Mouse (Mus musculus): ENCODE data around the gene Rpl22l1. TPM values are rescaled to one million over a fixed set of nuclear protein-coding genes. Genes with fewer than 3 reads are reported as not detected.

Gene Rpl22l1
- polyA plus RNA-seq, 1 experiment, result 706 TPM

DNA sequence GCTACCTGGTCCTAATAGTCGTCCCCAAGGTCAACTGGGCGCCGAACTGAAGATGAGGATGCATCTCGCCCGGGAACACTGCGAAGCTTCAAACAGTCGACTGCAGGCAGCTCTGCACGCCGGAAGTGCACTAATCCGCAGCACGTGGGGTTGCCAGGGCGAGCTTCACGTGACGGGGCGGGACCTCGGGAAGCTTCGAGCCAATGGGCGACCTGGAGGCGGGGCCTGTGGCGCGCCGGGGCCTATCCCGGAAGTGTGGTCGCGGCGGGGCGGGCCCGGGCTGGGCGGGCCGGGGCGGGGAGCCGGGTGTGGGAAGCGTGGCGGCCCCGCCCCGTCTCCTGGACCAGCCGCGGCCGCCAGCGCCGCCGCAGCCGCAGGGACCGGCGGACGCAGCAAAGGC, 24.2 kb upstream of the Rpl22l1 start, which contains the start of gene Eif5a2:
Gene Eif5a2 (plus strand): TSS at position 283 of the 400 bp plus-strand sequence.
- Histone ChIP-seq H3K4me1 (ENCODE audit: control insufficient read depth, insufficient read depth, low read length) (0 out of 2 replicates have a peak, but pooled peaks cover 3% of the 10 kb centered on the region), H3K27ac (ENCODE audit: insufficient read depth, low read length) (no peak within 1 kb of the TSS), H3K4me3 (ENCODE audit: insufficient read depth, low read length) (peak within 1 kb of the TSS; percentile 87)
- TF ChIP-seq CTCF (IDR thresholded peaks at IDR 0.05; ENCODE audit: borderline replicate concordance, insufficient read depth, low read length) (no peak), POLR2A (IDR thresholded peaks at IDR 0.05; ENCODE audit: low read depth, low read length) (no peak; the same call in 1 of the 2 replicates)

DNA sequence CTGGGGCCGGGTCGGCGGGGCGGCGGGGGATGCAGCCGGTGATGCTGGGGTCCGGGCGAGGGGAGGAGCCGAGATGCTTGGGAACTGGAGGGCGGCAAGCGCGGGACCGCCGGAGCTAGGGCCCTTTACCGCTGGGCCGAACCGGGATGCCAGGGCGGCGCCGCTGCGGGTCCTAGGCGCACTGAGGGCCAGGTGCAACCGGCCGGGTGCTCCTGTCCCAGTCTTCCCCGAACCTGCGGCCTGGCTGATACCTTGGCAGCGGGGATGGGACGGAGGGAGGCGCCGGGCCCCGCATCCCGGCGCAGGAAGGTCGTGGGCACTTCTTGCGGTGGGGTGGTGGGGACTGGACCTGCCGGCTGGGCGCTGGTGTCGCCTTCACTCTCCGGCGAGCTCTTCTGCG, 23.8 kb upstream of the Rpl22l1 start:
- Histone ChIP-seq H3K27ac (ENCODE audit: insufficient read depth, low read length) (no peak overlapping the region), H3K4me3 (ENCODE audit: insufficient read depth, low read length) (peak overlapping the region; percentile 87), H3K4me1 (ENCODE audit: control insufficient read depth, insufficient read depth, low read length) (0 out of 2 replicates have a peak, but pooled peaks cover 3% of the 10 kb centered on the region)
- TF ChIP-seq CTCF (IDR thresholded peaks at IDR 0.05; ENCODE audit: borderline replicate concordance, insufficient read depth, low read length), result no peak

DNA sequence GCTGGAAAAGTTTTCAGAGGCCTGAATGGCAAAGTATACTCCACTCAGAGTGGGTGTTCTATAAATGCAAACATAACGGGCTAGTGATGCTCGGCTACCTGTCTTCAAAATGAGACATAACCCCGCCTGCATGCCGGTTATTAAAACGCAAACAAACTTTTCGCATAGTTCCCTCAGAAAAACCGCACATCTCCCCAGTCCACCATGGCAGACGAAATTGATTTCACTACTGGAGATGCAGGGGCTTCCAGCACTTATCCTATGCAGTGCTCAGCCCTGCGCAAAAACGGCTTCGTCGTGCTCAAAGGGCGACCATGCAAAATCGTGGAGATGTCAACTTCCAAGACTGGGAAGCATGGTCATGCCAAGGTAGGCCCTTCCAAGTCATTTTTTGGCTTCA, 23.4 kb upstream of the Rpl22l1 start:
- Histone ChIP-seq H3K27ac (ENCODE audit: insufficient read depth, low read length) (no peak overlapping the region), H3K4me1 (ENCODE audit: control insufficient read depth, insufficient read depth, low read length) (0 out of 2 replicates have a peak, but pooled peaks cover 3% of the 10 kb centered on the region)

DNA sequence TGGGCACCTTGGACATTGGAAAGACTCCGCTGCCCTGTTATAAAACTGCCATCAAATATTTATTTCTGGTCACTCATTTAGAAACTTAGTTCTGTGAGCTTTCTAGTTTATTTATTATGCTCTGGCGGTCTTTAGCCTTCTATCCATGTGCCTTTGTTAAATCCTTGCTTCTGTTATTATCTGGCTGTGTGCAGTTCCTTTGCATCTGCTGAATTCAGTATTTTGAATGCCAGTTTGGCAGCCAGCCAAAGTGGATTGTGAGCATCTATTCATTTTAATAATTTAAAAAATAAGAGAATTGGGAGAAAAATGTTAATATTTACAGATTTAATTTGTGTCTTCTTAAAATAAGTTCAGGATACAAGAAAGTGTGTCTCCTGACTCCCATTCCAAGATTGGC, 21.1 kb upstream of the Rpl22l1 start:
- no peak for TF ChIP-seq POLR2A (IDR thresholded peaks at IDR 0.05; ENCODE audit: low read depth, low read length)
- TF ChIP-seq CTCF (IDR thresholded peaks at IDR 0.05; ENCODE audit: borderline replicate concordance, insufficient read depth, low read length), result no peak
- H3K4me1 ChIP-seq (ENCODE audit: control insufficient read depth, insufficient read depth, low read length), result 0 out of 2 replicates have a peak, but pooled peaks cover 3% of the 10 kb centered on the region
- H3K27ac ChIP-seq (ENCODE audit: insufficient read depth, low read length), result no peak overlapping the region
- H3K4me3 ChIP-seq (ENCODE audit: insufficient read depth, low read length), result no peak overlapping the region

More for the DNA sequence above, 23.4 kb upstream of the Rpl22l1 start:
- peak overlapping the region; percentile 87 for H3K4me3 ChIP-seq (ENCODE audit: insufficient read depth, low read length)
- TF ChIP-seq CTCF (IDR thresholded peaks at IDR 0.05; ENCODE audit: borderline replicate concordance, insufficient read depth, low read length) (no peak), POLR2A (IDR thresholded peaks at IDR 0.05; ENCODE audit: low read depth, low read length) (no peak)

DNA sequence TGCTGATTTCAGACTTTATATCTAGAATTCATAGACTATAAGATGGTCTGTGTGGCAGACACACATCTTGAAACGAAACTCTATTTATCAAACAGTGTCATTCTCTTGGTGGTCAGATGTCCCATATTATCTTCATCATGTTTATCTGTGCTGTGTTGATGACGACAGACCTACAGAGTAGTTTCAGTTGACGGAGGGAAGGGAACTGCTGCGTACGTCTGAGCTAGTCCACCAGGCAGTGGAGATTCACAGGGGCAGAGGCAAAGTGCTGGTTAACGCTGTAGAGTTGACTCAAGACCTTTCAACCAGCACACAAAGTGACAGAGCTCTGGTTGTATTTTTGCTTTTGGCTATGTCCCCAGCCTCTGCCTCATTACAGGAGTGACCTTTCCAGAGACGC, 10.4 kb upstream of the Rpl22l1 start:
- Histone ChIP-seq H3K4me3 (ENCODE audit: insufficient read depth, low read length) (no peak overlapping the region), H3K4me1 (ENCODE audit: control insufficient read depth, insufficient read depth, low read length) (no peaks in the 10 kb centered on the region), H3K27ac (ENCODE audit: insufficient read depth, low read length) (no peak overlapping the region)
- TF ChIP-seq POLR2A (IDR thresholded peaks at IDR 0.05; ENCODE audit: low read depth, low read length) (no peak), CTCF (IDR thresholded peaks at IDR 0.05; ENCODE audit: borderline replicate concordance, insufficient read depth, low read length) (no peak)

DNA sequence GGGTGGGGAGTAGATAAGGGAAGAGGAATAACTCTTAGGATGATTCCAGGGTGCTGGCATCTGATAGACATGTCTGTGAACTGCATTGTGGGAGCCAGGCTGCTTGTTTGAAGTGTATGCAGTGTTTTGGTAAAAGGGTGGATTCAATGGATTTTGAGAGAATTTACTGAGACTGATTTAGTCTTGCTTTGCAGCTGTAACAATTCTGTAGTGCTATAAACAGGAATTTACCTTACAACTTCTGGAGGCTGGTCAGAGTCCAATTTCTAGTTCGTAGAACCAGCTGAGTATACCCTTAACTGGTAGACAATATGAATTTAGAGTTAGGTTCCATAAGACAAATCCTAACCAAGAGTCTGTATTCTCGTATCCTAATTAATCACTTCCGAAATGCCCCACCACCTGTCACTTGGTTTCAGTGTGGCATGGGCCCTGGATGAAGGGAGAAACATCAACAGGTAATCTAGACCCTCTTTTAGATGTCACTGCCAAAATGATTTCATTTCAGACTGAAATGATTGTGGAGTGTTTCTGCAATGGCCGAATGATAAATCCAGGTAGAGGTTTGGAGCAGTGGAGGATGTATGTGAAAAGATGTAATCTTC, 2.9 kb downstream of the Rpl22l1 start:
- TF ChIP-seq POLR2A (IDR thresholded peaks at IDR 0.05; ENCODE audit: low read depth, low read length) (no peak; the same call in 1 of the 2 replicates), CTCF (IDR thresholded peaks at IDR 0.05; ENCODE audit: borderline replicate concordance, insufficient read depth, low read length) (no peak)
- Histone ChIP-seq H3K4me1 (ENCODE audit: control insufficient read depth, insufficient read depth, low read length) (no peaks in the 10 kb centered on the region), H3K4me3 (ENCODE audit: insufficient read depth, low read length) (no peak overlapping the region), H3K27ac (ENCODE audit: insufficient read depth, low read length) (no peak overlapping the region)

DNA sequence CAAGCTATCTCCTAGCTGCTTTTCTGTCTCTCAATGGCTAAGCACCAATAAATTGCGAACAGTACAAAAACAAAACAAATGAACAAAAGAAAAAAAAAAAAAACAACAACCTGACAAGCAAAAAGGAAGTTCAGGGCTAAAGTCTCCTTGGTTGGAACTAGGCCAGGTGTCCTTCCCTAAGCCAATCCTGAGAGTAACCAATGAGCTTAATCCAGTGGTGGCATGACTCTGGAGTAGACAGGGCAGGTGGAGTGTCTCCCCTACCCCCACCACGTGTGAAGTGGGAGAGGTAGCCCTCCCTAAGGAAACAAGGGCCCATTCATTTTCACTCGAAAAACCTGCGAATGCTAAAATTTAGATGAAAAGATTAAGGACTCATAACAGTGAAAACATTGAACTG, 6.2 kb downstream of the Rpl22l1 start:
- Histone ChIP-seq H3K27ac (ENCODE audit: insufficient read depth, low read length) (no peak overlapping the region), H3K4me3 (ENCODE audit: insufficient read depth, low read length) (no peak overlapping the region), H3K4me1 (ENCODE audit: control insufficient read depth, insufficient read depth, low read length) (no peaks in the 10 kb centered on the region)
- TF ChIP-seq POLR2A (IDR thresholded peaks at IDR 0.05; ENCODE audit: low read depth, low read length) (no peak), CTCF (IDR thresholded peaks at IDR 0.05; ENCODE audit: borderline replicate concordance, insufficient read depth, low read length) (no peak)

DNA sequence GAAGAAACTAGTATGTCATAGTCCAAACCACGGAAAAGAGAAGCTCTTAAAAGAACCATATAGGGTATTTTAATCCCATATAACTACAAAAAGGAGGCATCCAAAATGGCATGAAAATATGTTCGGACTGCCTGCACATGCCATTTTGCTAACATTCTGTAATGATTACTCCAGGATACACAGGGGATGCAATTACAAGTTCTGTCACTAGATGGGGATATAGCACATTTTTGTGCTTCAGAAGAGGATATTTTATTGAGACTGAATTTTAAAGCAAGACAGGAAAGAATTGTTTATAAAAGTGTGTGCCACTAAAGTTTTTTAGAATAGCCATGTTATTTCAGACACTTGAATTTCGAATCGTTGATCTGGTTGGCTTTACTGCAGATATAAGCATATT, 9.1 kb downstream of the Rpl22l1 start:
- no peak overlapping the region for H3K4me3 ChIP-seq (ENCODE audit: insufficient read depth, low read length)
- TF ChIP-seq CTCF (IDR thresholded peaks at IDR 0.05; ENCODE audit: borderline replicate concordance, insufficient read depth, low read length) (no peak), POLR2A (IDR thresholded peaks at IDR 0.05; ENCODE audit: low read depth, low read length) (no peak)
- no peaks in the 10 kb centered on the region for H3K4me1 ChIP-seq (ENCODE audit: control insufficient read depth, insufficient read depth, low read length)
- no peak overlapping the region for H3K27ac ChIP-seq (ENCODE audit: insufficient read depth, low read length)

DNA sequence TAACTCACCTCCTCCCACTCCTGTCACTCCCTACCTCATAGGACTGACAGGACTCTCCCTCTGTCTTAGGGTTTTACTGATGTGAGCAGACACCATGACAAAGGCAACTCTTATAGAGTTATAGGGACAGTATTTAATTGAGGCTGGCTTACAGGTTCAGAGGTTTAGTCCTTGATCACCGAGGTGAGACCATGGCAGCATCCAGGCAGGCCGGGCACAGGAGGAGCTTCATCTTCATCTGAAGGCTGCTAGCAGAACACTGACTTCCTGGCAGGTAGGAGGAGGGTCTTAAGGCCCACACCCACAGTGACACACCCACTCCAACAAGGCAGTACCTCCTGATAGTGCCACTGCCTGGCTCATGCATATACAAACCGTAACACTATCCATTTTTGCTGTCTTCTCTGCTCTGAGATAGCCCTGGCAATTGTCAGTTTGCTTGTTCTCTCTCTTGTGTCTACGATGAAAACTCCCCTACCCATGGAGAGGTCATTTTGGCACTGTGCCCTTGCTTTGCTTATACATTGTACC, 10.8 kb downstream of the Rpl22l1 start:
- no peak for TF ChIP-seq POLR2A (IDR thresholded peaks at IDR 0.05; ENCODE audit: low read depth, low read length)
- no peak overlapping the region for H3K4me3 ChIP-seq (ENCODE audit: insufficient read depth, low read length)
- H3K27ac ChIP-seq (ENCODE audit: insufficient read depth, low read length), result no peak overlapping the region
- no peaks in the 10 kb centered on the region for H3K4me1 ChIP-seq (ENCODE audit: control insufficient read depth, insufficient read depth, low read length)

DNA sequence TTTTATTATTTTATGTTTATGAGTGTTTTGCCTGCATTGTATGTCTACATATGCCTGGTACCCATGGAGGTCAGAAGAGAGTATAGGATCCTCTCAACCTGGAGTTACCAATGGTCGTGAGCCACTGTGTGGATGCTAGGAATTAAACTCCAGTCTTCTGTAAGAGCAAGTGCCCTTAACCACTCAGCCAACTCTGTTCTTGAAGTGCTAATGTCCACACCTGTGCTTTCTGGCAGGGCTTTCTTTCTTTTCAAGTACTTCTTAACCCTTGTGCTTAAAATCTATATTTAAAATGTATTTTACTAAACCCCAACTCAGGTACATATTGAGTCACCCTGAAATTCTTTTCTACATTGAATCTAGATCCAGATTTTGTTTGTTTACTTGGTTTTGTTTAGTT, 21.0 kb downstream of the Rpl22l1 start:
- Histone ChIP-seq H3K4me1 (ENCODE audit: control insufficient read depth, insufficient read depth, low read length) (no peaks in the 10 kb centered on the region), H3K4me3 (ENCODE audit: insufficient read depth, low read length) (no peak overlapping the region), H3K27ac (ENCODE audit: insufficient read depth, low read length) (no peak overlapping the region)
- TF ChIP-seq CTCF (IDR thresholded peaks at IDR 0.05; ENCODE audit: borderline replicate concordance, insufficient read depth, low read length) (no peak), POLR2A (IDR thresholded peaks at IDR 0.05; ENCODE audit: low read depth, low read length) (no peak)
